ENCODE assay signal across 27 mouse cellular contexts in the genomic region with DNA sequence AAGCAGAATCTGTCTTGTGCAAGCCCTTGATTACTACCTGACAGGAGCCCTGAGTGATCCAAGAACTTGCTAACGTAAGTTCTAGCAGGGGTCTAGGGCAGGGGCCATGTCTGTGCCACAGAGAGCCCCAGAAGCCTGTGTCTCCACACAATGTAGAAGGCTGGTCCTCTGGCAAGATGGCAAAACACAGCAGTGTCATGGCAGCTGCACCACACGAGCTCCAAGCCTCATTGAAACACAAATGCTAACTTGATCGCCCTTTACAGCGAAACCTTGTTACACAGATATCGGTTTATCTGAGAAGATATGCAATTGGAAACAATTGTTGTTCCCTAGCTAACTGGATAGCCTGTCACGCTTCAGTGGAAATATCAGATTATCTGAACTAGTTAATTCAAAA.
DNase-seq lines count a peak whose midpoint lies in the region; ATAC-seq lines count a peak whose summit lies in the region.
"Had no signal": no experiment of that assay in that cellular context is flagged by ENCODE, and none has a peak within 500 bp of the region (broad histone marks: within the 10 kb centered on the region; RNA-seq: fewer than 3 reads in every experiment).

No protein-coding gene starts in this region.

- no peaks in the 10 kb centered on the region for H3K36me3 ChIP-seq in hindbrain, embryonic 13.5 days
- no peaks in the 10 kb centered on the region for H3K36me3 ChIP-seq in hindbrain, embryonic 16.5 days (ENCODE audit: control insufficient read depth, insufficient read depth, low read length)
- no peaks in the 10 kb centered on the region for H3K36me3 ChIP-seq in midbrain, embryonic 13.5 days
- no peaks in the 10 kb centered on the region for H3K36me3 ChIP-seq in midbrain, embryonic 10.5 days
- H3K36me3 ChIP-seq in midbrain, embryonic 16.5 days (ENCODE audit: control insufficient read depth, insufficient read depth, low read length), result no peaks in the 10 kb centered on the region
- H3K36me3 ChIP-seq: embryonic facial prominence, embryonic 10.5 days; embryonic facial prominence, embryonic 13.5 days; forebrain, embryonic 12.5 days; forebrain, embryonic 15.5 days; heart, embryonic 12.5 days; heart, embryonic 15.5 days; hindbrain, embryonic 10.5 days; hindbrain, embryonic 15.5 days had no signal

- no peaks in the 10 kb centered on the region for H3K9me3 ChIP-seq in hindbrain, embryonic 13.5 days
- no peaks in the 10 kb centered on the region for H3K9me3 ChIP-seq in hindbrain, embryonic 16.5 days (ENCODE audit: control insufficient read depth, low read length)
- H3K9me3 ChIP-seq in midbrain, embryonic 13.5 days, result no peaks in the 10 kb centered on the region
- H3K9me3 ChIP-seq in midbrain, embryonic 10.5 days (replicated peaks), result no peaks in the 10 kb centered on the region
- H3K9me3 ChIP-seq in midbrain, embryonic 16.5 days (replicated peaks; ENCODE audit: control insufficient read depth, low read length, poor library complexity, severe bottlenecking), result 0 out of 2 replicates have a peak, but pooled peaks cover 2% of the 10 kb centered on the region
- H3K9me3 ChIP-seq: embryonic facial prominence, embryonic 10.5 days; embryonic facial prominence, embryonic 13.5 days; forebrain, embryonic 12.5 days; forebrain, embryonic 15.5 days; heart, embryonic 12.5 days; heart, embryonic 15.5 days; hindbrain, embryonic 10.5 days; hindbrain, embryonic 15.5 days had no signal

- H3K9ac ChIP-seq in hindbrain, embryonic 13.5 days, result no peak overlapping the region
- no peak overlapping the region for H3K9ac ChIP-seq in hindbrain, embryonic 16.5 days (ENCODE audit: low read depth, low read length)
- no peak overlapping the region for H3K9ac ChIP-seq in midbrain, embryonic 13.5 days (replicated peaks)
- no peak overlapping the region for H3K9ac ChIP-seq in midbrain, embryonic 16.5 days (ENCODE audit: low read depth, low read length)
- H3K9ac ChIP-seq: embryonic facial prominence, embryonic 13.5 days; forebrain, embryonic 12.5 days; forebrain, embryonic 15.5 days; heart, embryonic 12.5 days; heart, embryonic 15.5 days; hindbrain, embryonic 15.5 days had no signal

- no peak overlapping the region for H3K4me3 ChIP-seq in hindbrain, embryonic 13.5 days
- no peak overlapping the region for H3K4me3 ChIP-seq in hindbrain, embryonic 16.5 days (ENCODE audit: low read length)
- H3K4me3 ChIP-seq in midbrain, embryonic 13.5 days (replicated peaks), result no peak overlapping the region
- H3K4me3 ChIP-seq in midbrain, embryonic 10.5 days, result no peak overlapping the region
- no peak overlapping the region for H3K4me3 ChIP-seq in midbrain, embryonic 16.5 days (ENCODE audit: low read depth, low read length)
- H3K4me3 ChIP-seq: embryonic facial prominence, embryonic 10.5 days; embryonic facial prominence, embryonic 13.5 days; erythroblast, embryonic 14.5 days; forebrain, embryonic 12.5 days; forebrain, embryonic 15.5 days; heart, embryonic 12.5 days; heart, embryonic 15.5 days; hindbrain, embryonic 10.5 days; hindbrain, embryonic 15.5 days had no signal

- WGBS in hindbrain, embryonic 13.5 days, result 62% methylated on average over 6 of the region's 6 CpGs
- 55% methylated on average over 6 of the region's 6 CpGs for WGBS in hindbrain, embryonic 16.5 days
- WGBS in midbrain, embryonic 13.5 days, result 29% methylated on average over 6 of the region's 6 CpGs
- WGBS in midbrain, embryonic 10.5 days, result 66% methylated on average over 6 of the region's 6 CpGs
- WGBS in midbrain, embryonic 16.5 days, result 41% methylated on average over 6 of the region's 6 CpGs

- peaks cover 17% of the 10 kb centered on the region for H3K4me1 ChIP-seq in hindbrain, embryonic 13.5 days (replicated peaks)
- H3K4me1 ChIP-seq in hindbrain, embryonic 16.5 days (ENCODE audit: control insufficient read depth, insufficient read depth, low read depth, low read length), result peaks cover 7% of the 10 kb centered on the region; the same call in 1 of the 2 replicates
- peaks cover 13% of the 10 kb centered on the region for H3K4me1 ChIP-seq in midbrain, embryonic 13.5 days (replicated peaks)
- H3K4me1 ChIP-seq in midbrain, embryonic 10.5 days, result peaks cover 38% of the 10 kb centered on the region
- no peaks in the 10 kb centered on the region; the same call in 1 of the 2 replicates for H3K4me1 ChIP-seq in midbrain, embryonic 16.5 days (ENCODE audit: control insufficient read depth, insufficient read depth, low read length)
- H3K4me1 ChIP-seq: forebrain, embryonic 15.5 days; heart, embryonic 12.5 days; heart, embryonic 15.5 days had no signal

- no peak overlapping the region for H3K4me2 ChIP-seq in hindbrain, embryonic 13.5 days
- no peak overlapping the region for H3K4me2 ChIP-seq in hindbrain, embryonic 16.5 days (ENCODE audit: low read length)
- H3K4me2 ChIP-seq in midbrain, embryonic 13.5 days (replicated peaks), result no peak overlapping the region
- H3K4me2 ChIP-seq in midbrain, embryonic 16.5 days (ENCODE audit: low read length), result no peak overlapping the region
- H3K4me2 ChIP-seq: embryonic facial prominence, embryonic 13.5 days; forebrain, embryonic 12.5 days; forebrain, embryonic 15.5 days; heart, embryonic 12.5 days; heart, embryonic 15.5 days; hindbrain, embryonic 15.5 days had no signal

- ATAC-seq in hindbrain, embryonic 13.5 days (ENCODE audit: low FRiP score), result no peak
- no peak for ATAC-seq in hindbrain, embryonic 16.5 days
- peak; percentile 55; the same call in 1 of the 2 replicates for ATAC-seq in midbrain, embryonic 13.5 days
- 0 out of 2 replicates have a peak, but pooled peaks have one; percentile 54 for ATAC-seq in midbrain, embryonic 16.5 days
- ATAC-seq: CD4-positive, CD25-positive, alpha-beta regulatory T cell, adult 4 months; forebrain, embryonic 15.5 days; inflammation-experienced regulatory T-cells, adult 6 months had no signal

- H3K27ac ChIP-seq in hindbrain, embryonic 13.5 days, result peak overlapping the region; percentile 44; the same call in 1 of the 2 replicates
- no peak overlapping the region for H3K27ac ChIP-seq in hindbrain, embryonic 16.5 days (ENCODE audit: low read depth, low read length)
- H3K27ac ChIP-seq in midbrain, embryonic 13.5 days, result no peak overlapping the region
- no peak overlapping the region for H3K27ac ChIP-seq in midbrain, embryonic 10.5 days (replicated peaks)
- no peak overlapping the region for H3K27ac ChIP-seq in midbrain, embryonic 16.5 days (ENCODE audit: low read length)
- H3K27ac ChIP-seq: embryonic facial prominence, embryonic 10.5 days; embryonic facial prominence, embryonic 13.5 days; forebrain, embryonic 12.5 days; forebrain, embryonic 15.5 days; heart, embryonic 15.5 days; hindbrain, embryonic 10.5 days; hindbrain, embryonic 15.5 days had no signal

- DNase-seq in midbrain, embryonic 10.5 days (ENCODE audit: low spot score), result no peak
- DNase-seq in layer of hippocampus, postnatal 36 days, result no peak
- no peak for DNase-seq in left cerebral cortex, adult 8-10 months (ENCODE audit: low spot score in 2 of 2)
- DNase-seq: adrenal gland, adult 2 months; adrenal gland, postnatal 14 days; cerebellum, adult 11-12 months; cerebellum, adult 8-10 months; cerebellum, postnatal 25 days; gastrocnemius, postnatal 25 days; heart, adult 18-20 months; heart, postnatal 10 days; heart, postnatal 36 days had no signal

- H3K27me3 ChIP-seq in hindbrain, embryonic 13.5 days, result no peaks in the 10 kb centered on the region
- no peaks in the 10 kb centered on the region for H3K27me3 ChIP-seq in hindbrain, embryonic 16.5 days (replicated peaks; ENCODE audit: control insufficient read depth, insufficient read depth, low read length)
- H3K27me3 ChIP-seq in midbrain, embryonic 13.5 days, result no peaks in the 10 kb centered on the region; the same call in 1 of the 2 replicates
- no peaks in the 10 kb centered on the region for H3K27me3 ChIP-seq in midbrain, embryonic 10.5 days (ENCODE audit: low read depth, poor library complexity, severe bottlenecking)
- peaks cover 3% of the 10 kb centered on the region; the same call in 1 of the 2 replicates for H3K27me3 ChIP-seq in midbrain, embryonic 16.5 days (ENCODE audit: control insufficient read depth, insufficient read depth, low read depth, low read length)
- H3K27me3 ChIP-seq: forebrain, embryonic 12.5 days; forebrain, embryonic 15.5 days; heart, embryonic 12.5 days; hindbrain, embryonic 15.5 days had no signal

Comparison
In these comparisons a context has a peak if more than half of its experiments do, and no peak if none do; other contexts are left out.
1. ATAC-seq: peak in midbrain, embryonic 13.5 days (single experiment) and midbrain, embryonic 16.5 days (single experiment); none in hindbrain, embryonic 13.5 days (single experiment) and hindbrain, embryonic 16.5 days (single experiment).